Mouse (Mus musculus) stomach, embryonic 14.5 days (tissue): ENCODE measurements around the gene Arg1. TPM values are rescaled to one million over a fixed set of nuclear protein-coding genes. Genes with fewer than 3 reads are reported as not detected.
A peak's percentile ranks its signal among the peaks of the same experiment; 100 is the strongest.

Experiments
- ATAC-seq: fragments of 200-750 bp; cut with Nextera tagmentation; 2 replicates; pipeline ENCODE4 v1.8.0; 2017; ENCODE audit warnings: low read depth, moderate TSS enrichment; ENCODE audit not compliant: insufficient number of reproducible peaks, insufficient read depth, low FRiP score
- H3K27ac ChIP-seq: fragments of 300-500 bp; sonication (generic); 2 replicates; pipeline ENCODE4 v1.5.1; 2014; ENCODE audit warnings: mild to moderate bottlenecking, low read length, moderate library complexity, mixed read lengths
- H3K27me3 ChIP-seq: fragments of 300-500 bp; sonication (generic); 2 replicates; pipeline ENCODE4 v1.6.1; 2014; ENCODE audit warnings: low read length, control low read depth, mixed read lengths; ENCODE audit not compliant: control insufficient read depth, insufficient read depth
- H3K36me3 ChIP-seq: fragments of 300-500 bp; sonication (generic); 2 replicates; pipeline ENCODE4 v1.6.1; 2014; ENCODE audit warnings: mild to moderate bottlenecking, control low read depth, low read length, moderate library complexity, mixed read lengths; ENCODE audit not compliant: control insufficient read depth, insufficient read depth
- H3K4me1 ChIP-seq: fragments of 300-500 bp; sonication (generic); 2 replicates; pipeline ENCODE4 v1.6.1; 2014; ENCODE audit warnings: low read length, control low read depth, mixed read lengths; ENCODE audit not compliant: control insufficient read depth, insufficient read depth
- H3K4me2 ChIP-seq: fragments of 300-500 bp; sonication (generic); replicated peaks from 2 replicates; pipeline ENCODE4 v1.6.1; 2014; ENCODE audit warnings: low read depth, low read length, control low read depth
- H3K4me3 ChIP-seq: fragments of 300-500 bp; sonication (generic); 2 replicates; pipeline ENCODE4 v1.5.1; 2014; ENCODE audit warnings: low read depth, low read length, control low read depth
- H3K9ac ChIP-seq: fragments of 300-500 bp; sonication (generic); replicated peaks from 2 replicates; pipeline ENCODE4 v1.6.1; 2014; ENCODE audit warnings: low read depth, mild to moderate bottlenecking, control low read depth, low read length, moderate library complexity, mixed read lengths
- H3K9me3 ChIP-seq: fragments of 300-500 bp; sonication (generic); 2 replicates; pipeline ENCODE4 v1.6.1; 2016; ENCODE audit warnings: low read depth, low read length, control low read depth; ENCODE audit not compliant: control insufficient read depth
- WGBS: fragments of 180-500 bp; shearing (Covaris S2); extraction: QIAGEN DNeasy Blood & Tissue Kit; methylation state at CpG from one replicate; pipeline ENCODE4 v1.1.7; 2014; 5-methylcytosine and 5-hydroxymethylcytosine counted together
- microRNA-seq: library from miRNA; unstranded; fragments of <30 nt; microRNA quantifications from one replicate; pipeline ENCODE4, GENCODE M21; 2016
- polyA plus RNA-seq: library from polyadenylated mRNA; unstranded; fragments of >200 nt; fragmentation: Nextera tagmentation; extraction: Ambion mirVana; gene quantifications from 2 replicates; pipeline ENCODE4 v1.2.1, GENCODE M21; 2014

Arg1 gene
- polyA plus RNA-seq, 1 experiment from 2014 or later, result 14.4 TPM

GRCm38 (mm10) chr10:24895927-24896326 lies 31.4 kb downstream of the Arg1 start:
- Histone ChIP-seq H3K36me3 (peaks cover 69% of the 10 kb centered on the region), H3K27ac (no peak overlapping the region), H3K4me3 (no peak overlapping the region), H3K9ac (no peak overlapping the region), H3K4me1 (no peaks in the 10 kb centered on the region), H3K9me3 (no peaks in the 10 kb centered on the region), H3K27me3 (no peaks in the 10 kb centered on the region), H3K4me2 (no peak overlapping the region)
- WGBS, result 86% methylated on average over 8 of the region's 8 CpGs
- no peak for ATAC-seq

GRCm38 (mm10) chr10:24888343-24888742 lies 38.9 kb downstream of the Arg1 start:
- H3K36me3 ChIP-seq, result peaks cover 61% of the 10 kb centered on the region

GRCm38 (mm10) chr10:24886008-24886407 lies 41.3 kb downstream of the Arg1 start:
- Histone ChIP-seq H3K27me3 (no peaks in the 10 kb centered on the region), H3K27ac (no peak overlapping the region), H3K9ac (no peak overlapping the region), H3K36me3 (peaks cover 60% of the 10 kb centered on the region), H3K9me3 (no peaks in the 10 kb centered on the region), H3K4me3 (no peak overlapping the region), H3K4me1 (no peaks in the 10 kb centered on the region), H3K4me2 (no peak overlapping the region)
- ATAC-seq, result no peak
- WGBS, result 82% methylated on average over 9 of the region's 9 CpGs

More at GRCm38 (mm10) chr10:24888343-24888742, 38.9 kb downstream of the Arg1 start:
- H3K9me3 ChIP-seq, result no peaks in the 10 kb centered on the region
- 95% methylated on average over 7 of the region's 7 CpGs for WGBS
- H3K27ac ChIP-seq, result no peak overlapping the region
- ATAC-seq, result no peak
- H3K4me3 ChIP-seq, result no peak overlapping the region
- H3K27me3 ChIP-seq, result no peaks in the 10 kb centered on the region
- no peak overlapping the region for H3K9ac ChIP-seq
- H3K4me1 ChIP-seq, result no peaks in the 10 kb centered on the region
- H3K4me2 ChIP-seq, result no peak overlapping the region

- H3K36me3 ChIP-seq, result peaks cover 60% of the 10 kb centered on the region
- H3K4me1 ChIP-seq, result no peaks in the 10 kb centered on the region
- H3K9me3 ChIP-seq, result no peaks in the 10 kb centered on the region
- H3K4me2 ChIP-seq, result no peak overlapping the region
- H3K27me3 ChIP-seq, result no peaks in the 10 kb centered on the region
- 77% methylated on average over 4 of the region's 4 CpGs for WGBS
- no peak overlapping the region for H3K27ac ChIP-seq
- no peak for ATAC-seq
- H3K4me3 ChIP-seq, result no peak overlapping the region
- no peak overlapping the region for H3K9ac ChIP-seq
Observed at GRCm38 (mm10) chr10:24873624-24874023, 53.7 kb downstream of the Arg1 start.

- Histone ChIP-seq H3K4me1 (no peaks in the 10 kb centered on the region), H3K36me3 (peaks cover 27% of the 10 kb centered on the region), H3K9me3 (no peaks in the 10 kb centered on the region), H3K4me2 (peak within 1 kb of the TSS; percentile 55), H3K4me3 (peak within 1 kb of the TSS; percentile 91), H3K27me3 (no peaks in the 10 kb centered on the region), H3K27ac (no peak within 1 kb of the TSS; the same call in 1 of the 2 replicates), H3K9ac (peak within 1 kb of the TSS; percentile 76)
- peak; percentile 99 for ATAC-seq
- WGBS, result 0% methylated on average over 36 of the region's 36 CpGs
Observed at GRCm38 (mm10) chr10:24869760-24870290, 57.5 kb downstream of the Arg1 start, which contains the start of gene Med23. TSS of gene Med23 (plus strand) at chr10:24869986.

Small RNAs within 50 kb of the gene (microRNA-seq; reads per million reads assigned to microRNA genes)
- not detected for gene Mir6905

Other genes with a start within 250 kb of the Arg1 start
- 8.3 and 8.5 TPM in 2 replicates for gene Enpp1, start 215.3 kb downstream of the Arg1 start, polyA plus RNA-seq
- gene Enpp3, start 84.7 kb downstream of the Arg1 start, polyA plus RNA-seq, result 9.1 and 9.3 TPM in 2 replicates
- gene Med23, start 57.5 kb downstream of the Arg1 start, polyA plus RNA-seq, result 29.1 and 30.9 TPM in 2 replicates